Mouse (Mus musculus) neural tube, embryonic 14.5 days (tissue): ENCODE measurements around the gene Gm14597. TPM values are rescaled to one million over a fixed set of nuclear protein-coding genes. Genes with fewer than 3 reads are reported as not detected.
A peak's percentile ranks its signal among the peaks of the same experiment; 100 is the strongest.
"Not testable (repeated sequence)": the region's sequence is repeated elsewhere in the genome, so short reads cannot be mapped to it uniquely, and the experiment has no call there.

Experiments used
- ATAC-seq: fragments of 200-750 bp; cut with Nextera tagmentation; 2 replicates; pipeline ENCODE4 v1.8.0; 2017; ENCODE audit warnings: low read depth, mild to moderate bottlenecking, moderate TSS enrichment, moderate library complexity
- H3K27ac ChIP-seq: fragments of 300-500 bp; sonication (generic); 2 replicates; pipeline ENCODE4 v1.5.1; 2014; ENCODE audit warnings: low read depth, mild to moderate bottlenecking, control low read depth, low read length, moderate library complexity, mixed read lengths
- H3K27me3 ChIP-seq: fragments of 300-500 bp; sonication (generic); 2 replicates; pipeline ENCODE4 v1.6.1; 2014; ENCODE audit warnings: low read length; ENCODE audit not compliant: control insufficient read depth, insufficient read depth
- H3K36me3 ChIP-seq: fragments of 300-500 bp; sonication (generic); 2 replicates; pipeline ENCODE4 v1.6.1; 2014; ENCODE audit warnings: low read length, mixed read lengths; ENCODE audit not compliant: control insufficient read depth, insufficient read depth
- H3K4me1 ChIP-seq: fragments of 300-500 bp; sonication (generic); 2 replicates; pipeline ENCODE4 v1.6.1; 2014; ENCODE audit warnings: low read length; ENCODE audit not compliant: control insufficient read depth, insufficient read depth
- H3K4me2 ChIP-seq: fragments of 300-500 bp; sonication (generic); 2 replicates; pipeline ENCODE4 v1.6.1; 2014; ENCODE audit warnings: mild to moderate bottlenecking, low read depth, low read length, control low read depth
- H3K4me3 ChIP-seq: fragments of 300-500 bp; sonication (generic); 2 replicates; pipeline ENCODE4 v1.5.1; 2014; ENCODE audit warnings: low read depth, low read length, control low read depth, mixed read lengths
- H3K9ac ChIP-seq: fragments of 300-500 bp; sonication (generic); replicated peaks from 2 replicates; pipeline ENCODE4 v1.6.1; 2014; ENCODE audit warnings: low read depth, mild to moderate bottlenecking, control low read depth, low read length, mixed read lengths
- H3K9me3 ChIP-seq: fragments of 300-500 bp; sonication (generic); 2 replicates; pipeline ENCODE4 v1.6.1; 2016; ENCODE audit warnings: low read length; ENCODE audit not compliant: control insufficient read depth
- WGBS: fragments of 180-500 bp; shearing (Covaris S2); extraction: QIAGEN DNeasy Blood & Tissue Kit; methylation state at CpG from one replicate; pipeline ENCODE4 v1.1.7; 2014; 5-methylcytosine and 5-hydroxymethylcytosine counted together
- polyA plus RNA-seq: library from polyadenylated mRNA; unstranded; fragments of >200 nt; fragmentation: Nextera tagmentation; extraction: Ambion mirVana; gene quantifications from 2 replicates; pipeline ENCODE4 v1.2.1, GENCODE M21; 2014

Gm14597 gene
- polyA plus RNA-seq, 1 experiment from 2014 or later: 0.59 TPM

DNA sequence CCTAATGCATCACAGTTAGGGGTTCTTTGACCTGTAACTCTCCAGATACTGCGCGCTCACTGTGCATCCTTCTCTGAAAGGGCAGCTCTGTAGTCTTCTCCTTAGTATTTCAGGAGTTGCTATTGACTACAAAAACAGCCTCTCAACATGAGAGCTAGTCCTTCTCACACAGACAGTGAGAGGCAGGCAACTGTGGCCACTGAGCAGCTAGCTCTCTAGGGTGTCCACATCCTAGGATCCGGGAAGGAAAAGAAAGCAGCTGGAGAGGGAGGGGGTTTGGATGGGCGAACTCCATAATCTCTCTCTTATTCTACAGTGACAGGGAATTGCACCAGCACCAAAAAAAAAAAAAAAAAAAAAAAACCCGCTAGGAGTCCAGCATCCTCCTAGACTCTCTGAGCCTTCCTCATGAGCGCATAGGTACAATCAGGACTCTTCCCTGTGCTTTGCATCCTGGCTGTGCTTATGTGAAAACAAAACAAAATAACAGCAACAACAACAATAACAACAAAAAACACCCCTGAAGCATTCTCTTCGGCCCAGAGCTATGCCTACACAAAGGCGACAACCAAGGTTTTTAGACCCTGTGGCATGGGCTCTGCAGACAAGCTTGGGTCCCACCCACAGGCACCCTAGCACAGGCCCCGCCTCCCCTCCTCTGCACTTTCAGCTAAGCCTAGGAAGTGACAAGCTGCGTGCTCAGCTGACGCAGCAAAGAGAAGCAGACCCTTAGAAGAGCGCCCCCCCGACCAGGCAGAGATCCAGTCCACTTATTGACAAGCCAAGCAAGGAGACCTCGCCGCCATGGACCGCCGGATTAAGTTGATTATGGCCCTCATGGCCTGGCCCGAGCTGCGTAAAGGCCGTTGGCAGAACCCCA is 1.3 kb downstream of the Gm14597 start, which contains the start of gene Rtl8c:
Gene Rtl8c, plus strand, starts transcription at position 791 of the 880 bp plus-strand sequence.
- peak within 1 kb of the TSS; percentile 70 for H3K27ac ChIP-seq
- H3K4me3 ChIP-seq: peak within 1 kb of the TSS; percentile 44
- 22% methylated on average over 20 of the region's 20 CpGs for WGBS
- H3K9ac ChIP-seq: peak within 1 kb of the TSS; percentile 75
- H3K36me3 ChIP-seq: no peaks in the 10 kb centered on the region
- no peaks in the 10 kb centered on the region for H3K27me3 ChIP-seq
- H3K4me1 ChIP-seq: no peaks in the 10 kb centered on the region
- ATAC-seq: peak; percentile 97
- no peaks in the 10 kb centered on the region for H3K9me3 ChIP-seq
- H3K4me2 ChIP-seq: peak within 1 kb of the TSS; percentile 48

GRCm38 (mm10) chrX:53606176-53606575 is 2.6 kb downstream of the Gm14597 start:
- WGBS: 0% methylated on average over 1 of the region's 1 CpGs
- not testable (repeated sequence) for ATAC-seq, H3K4me2 ChIP-seq, H3K27ac ChIP-seq, H3K27me3 ChIP-seq, H3K36me3 ChIP-seq, H3K4me3 ChIP-seq, H3K4me1 ChIP-seq, H3K9me3 ChIP-seq, H3K9ac ChIP-seq

DNA sequence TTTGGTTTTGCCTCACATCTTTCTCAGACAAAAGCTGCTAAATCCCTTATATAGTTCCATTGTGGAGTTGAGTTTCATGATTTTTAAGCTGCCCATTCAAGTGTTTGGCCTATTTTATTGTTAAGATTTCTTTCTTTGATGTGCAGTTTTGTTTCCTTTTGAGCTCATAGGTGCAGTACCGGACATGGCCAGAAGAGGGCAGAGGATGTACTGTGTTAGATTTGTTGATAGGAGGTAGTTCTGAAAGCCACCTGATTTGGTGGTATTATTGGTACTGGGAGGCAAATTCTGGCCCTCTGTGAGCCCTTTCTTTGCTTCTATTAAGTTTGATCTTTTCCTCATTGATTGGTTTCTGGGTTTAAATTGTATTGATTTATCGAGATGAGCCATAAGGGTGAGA is 8.8 kb downstream of the Gm14597 start:
- WGBS: 44% methylated on average over 2 of the region's 2 CpGs
- H3K36me3 ChIP-seq, H3K9ac ChIP-seq: not testable (repeated sequence)

DNA sequence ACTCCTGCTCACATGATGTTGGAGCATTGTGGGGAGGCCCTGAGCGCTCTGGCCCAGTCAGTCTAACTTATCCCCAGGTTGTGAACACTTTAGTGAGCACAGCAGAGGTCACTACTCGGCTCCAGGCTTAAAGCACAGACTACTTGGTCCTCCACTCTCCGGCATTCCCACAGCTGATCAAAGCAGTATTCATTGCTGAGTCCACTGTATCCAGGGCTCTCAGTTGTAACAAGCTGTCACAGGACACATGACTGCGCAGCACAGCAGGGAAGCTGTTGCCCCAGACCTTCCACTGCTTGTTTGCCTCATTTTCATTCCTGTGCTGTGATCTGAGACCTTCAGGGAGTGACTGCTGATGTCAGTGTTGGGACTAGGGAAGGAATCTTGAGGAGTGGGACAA is 25.4 kb downstream of the Gm14597 start:
- not testable (repeated sequence) for H3K27ac ChIP-seq

More for the DNA sequence above, 8.8 kb downstream of the Gm14597 start:
- H3K4me2 ChIP-seq, H3K4me1 ChIP-seq, ATAC-seq, H3K9me3 ChIP-seq, H3K27ac ChIP-seq, H3K4me3 ChIP-seq, H3K27me3 ChIP-seq: not testable (repeated sequence)

DNA sequence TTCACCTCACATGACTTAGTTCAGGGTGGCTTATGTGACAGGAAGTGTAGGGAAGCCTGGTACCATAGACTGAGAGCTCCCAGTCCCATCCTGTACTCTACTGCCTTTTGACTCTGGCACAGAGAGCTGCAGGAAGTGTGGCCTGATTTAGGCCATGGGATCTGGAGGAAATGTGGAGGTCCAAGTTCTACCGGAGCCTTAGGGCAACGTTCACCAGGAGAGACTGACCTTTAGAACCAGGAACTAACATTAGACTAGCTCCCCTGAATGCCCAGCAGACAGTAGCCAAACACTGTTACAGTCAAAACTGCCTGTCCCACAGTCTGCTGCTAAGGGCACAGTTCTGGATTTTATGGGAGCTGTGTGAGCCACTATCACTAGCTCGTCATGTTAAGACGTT is 27.4 kb downstream of the Gm14597 start:
- not testable (repeated sequence) for H3K9ac ChIP-seq, H3K9me3 ChIP-seq, H3K4me1 ChIP-seq, H3K4me3 ChIP-seq, ATAC-seq, H3K27me3 ChIP-seq, H3K36me3 ChIP-seq, H3K27ac ChIP-seq, H3K4me2 ChIP-seq
- 82% methylated on average over 2 of the region's 4 CpGs for WGBS

More for the DNA sequence above, 25.4 kb downstream of the Gm14597 start:
- not testable (repeated sequence) for H3K4me1 ChIP-seq, ATAC-seq, H3K4me3 ChIP-seq, H3K4me2 ChIP-seq, H3K9me3 ChIP-seq, H3K27me3 ChIP-seq, H3K36me3 ChIP-seq, H3K9ac ChIP-seq
- WGBS: 61% methylated on average over 2 of the region's 4 CpGs

DNA sequence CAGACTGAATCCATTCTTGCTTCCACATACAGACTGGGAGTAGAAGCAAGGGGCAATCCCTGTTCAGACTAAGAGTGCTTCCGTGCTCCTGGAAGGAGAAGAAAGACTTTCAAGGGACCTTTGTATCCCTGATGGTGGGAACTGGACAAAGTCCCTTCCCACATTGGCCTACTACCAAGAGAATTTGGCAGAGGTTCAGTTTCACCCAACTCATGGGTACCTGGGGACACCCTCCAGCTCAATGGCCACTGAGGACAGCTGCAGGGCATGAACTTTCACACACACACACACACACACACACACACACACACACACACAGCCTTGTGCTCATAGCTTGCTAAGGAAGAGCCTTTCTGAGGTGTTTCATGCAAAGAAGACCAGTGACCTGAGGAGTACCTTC is 29.5 kb downstream of the Gm14597 start:
- no peak for ATAC-seq
- WGBS: 82% methylated on average over 1 of the region's 1 CpGs

More for the DNA sequence above, 29.5 kb downstream of the Gm14597 start:
- Histone ChIP-seq H3K4me2 (no peak overlapping the region), H3K4me3 (no peak overlapping the region), H3K36me3 (no peaks in the 10 kb centered on the region), H3K9ac (no peak overlapping the region), H3K9me3 (no peaks in the 10 kb centered on the region), H3K4me1 (no peaks in the 10 kb centered on the region), H3K27me3 (no peaks in the 10 kb centered on the region), H3K27ac (no peak overlapping the region)

Other genes with a start within 250 kb of the Gm14597 start
- 41.9 and 55.4 TPM in 2 replicates for gene Mospd1, start 238.5 kb downstream of the Gm14597 start, polyA plus RNA-seq
- gene Etd, start 174.1 kb downstream of the Gm14597 start, polyA plus RNA-seq: not detected in 2 replicates
- gene Rtl8c, start 947 bp downstream of the Gm14597 start, polyA plus RNA-seq: 249 and 295 TPM in 2 replicates
- gene Rtl8a, start 34.7 kb upstream of the Gm14597 start, polyA plus RNA-seq: 237 and 276 TPM in 2 replicates
- 179 and 190 TPM in 2 replicates for gene Rtl8b, start 61.4 kb upstream of the Gm14597 start, polyA plus RNA-seq
- gene 4930502E18Rik, start 115.8 kb upstream of the Gm14597 start, polyA plus RNA-seq: 0.15 TPM in 1 of 2 replicates, not detected in the other
- not detected in 2 replicates for gene 1700013H16Rik, start 148.9 kb upstream of the Gm14597 start, polyA plus RNA-seq
- gene Zfp36l3, start 167.4 kb upstream of the Gm14597 start, polyA plus RNA-seq: not detected in 2 replicates
- gene Xlr, start 188.7 kb upstream of the Gm14597 start, polyA plus RNA-seq: 0.35 and 0.75 TPM in 2 replicates